Mouse (Mus musculus): ENCODE measurements around the gene Syt12. TPM values are rescaled to one million over a fixed set of nuclear protein-coding genes. Genes with fewer than 3 reads are reported as not detected.
"Not testable (repeated sequence)": the region's sequence is repeated elsewhere in the genome, so short reads cannot be mapped to it uniquely, and the experiment has no call there.

Gene Syt12
- polyA plus RNA-seq, 1 experiment from 2014 or later: 1.2 TPM

GRCm38 (mm10) chr19:4461981-4462380 lies 15.3 kb downstream of the Syt12 start:
- no peaks in the 10 kb centered on the region for H3K36me3 ChIP-seq (replicated peaks; ENCODE audit: control insufficient read depth, insufficient read depth, low read depth, low read length)
- no peak for ATAC-seq (replicated peaks; ENCODE audit: insufficient number of reproducible peaks, low FRiP score, low TSS enrichment, low read depth)
- no peak overlapping the region for H3K27ac ChIP-seq (replicated peaks; ENCODE audit: low read depth, low read length)
- H3K9me3 ChIP-seq (replicated peaks; ENCODE audit: control insufficient read depth, low read length): no peaks in the 10 kb centered on the region
- no peak overlapping the region for H3K9ac ChIP-seq (replicated peaks; ENCODE audit: low read length)
- no peak overlapping the region for H3K4me3 ChIP-seq (ENCODE audit: low read depth, low read length)
- no peak overlapping the region for H3K4me2 ChIP-seq (ENCODE audit: low read depth, low read length)
- no peak for DNase-seq (ENCODE audit: low spot score)
- H3K4me1 ChIP-seq (ENCODE audit: control insufficient read depth, insufficient read depth, low read length): no peaks in the 10 kb centered on the region
- WGBS: 91% methylated on average over 8 of the region's 8 CpGs
- no peaks in the 10 kb centered on the region for H3K27me3 ChIP-seq (ENCODE audit: control insufficient read depth, insufficient read depth, low read length)

- DNase-seq (ENCODE audit: low spot score): peak; percentile 64
- Histone ChIP-seq H3K27ac (replicated peaks; ENCODE audit: low read depth, low read length) (no peak overlapping the region), H3K9me3 (replicated peaks; ENCODE audit: control insufficient read depth, low read length) (no peaks in the 10 kb centered on the region), H3K4me3 (ENCODE audit: low read depth, low read length) (no peak overlapping the region), H3K9ac (replicated peaks; ENCODE audit: low read length) (no peak overlapping the region), H3K4me2 (ENCODE audit: low read depth, low read length) (no peak overlapping the region), H3K36me3 (replicated peaks; ENCODE audit: control insufficient read depth, insufficient read depth, low read depth, low read length) (no peaks in the 10 kb centered on the region), H3K27me3 (ENCODE audit: control insufficient read depth, insufficient read depth, low read length) (no peaks in the 10 kb centered on the region), H3K4me1 (ENCODE audit: control insufficient read depth, insufficient read depth, low read length) (0 out of 2 replicates have a peak, but pooled peaks cover 2% of the 10 kb centered on the region)
- WGBS: 15% methylated on average over 11 of the region's 11 CpGs
- ATAC-seq (replicated peaks; ENCODE audit: insufficient number of reproducible peaks, low FRiP score, low TSS enrichment, low read depth): no peak
Measured at GRCm38 (mm10) chr19:4456227-4456626, 21.0 kb downstream of the Syt12 start.

- H3K4me1 ChIP-seq (ENCODE audit: control insufficient read depth, insufficient read depth, low read length): 0 out of 2 replicates have a peak, but pooled peaks cover 2% of the 10 kb centered on the region
- no peak overlapping the region for H3K9ac ChIP-seq (replicated peaks; ENCODE audit: low read length)
- DNase-seq (ENCODE audit: low spot score) (no peak), ATAC-seq (replicated peaks; ENCODE audit: insufficient number of reproducible peaks, low FRiP score, low TSS enrichment, low read depth) (no peak)
- WGBS: 80% methylated on average over 15 of the region's 15 CpGs
- H3K27me3 ChIP-seq (ENCODE audit: control insufficient read depth, insufficient read depth, low read length): no peaks in the 10 kb centered on the region
- no peak overlapping the region for H3K4me3 ChIP-seq (ENCODE audit: low read depth, low read length)
- no peak overlapping the region for H3K27ac ChIP-seq (replicated peaks; ENCODE audit: low read depth, low read length)
- no peak overlapping the region for H3K4me2 ChIP-seq (ENCODE audit: low read depth, low read length)
- no peaks in the 10 kb centered on the region for H3K9me3 ChIP-seq (replicated peaks; ENCODE audit: control insufficient read depth, low read length)
- no peaks in the 10 kb centered on the region for H3K36me3 ChIP-seq (replicated peaks; ENCODE audit: control insufficient read depth, insufficient read depth, low read depth, low read length)
Measured at GRCm38 (mm10) chr19:4455071-4455800, 22.0 kb downstream of the Syt12 start.

- DNase-seq (ENCODE audit: low spot score) (peak; percentile 37), ATAC-seq (replicated peaks; ENCODE audit: insufficient number of reproducible peaks, low FRiP score, low TSS enrichment, low read depth) (0 out of 2 replicates have a peak, but pooled peaks have one; percentile 41)
- H3K27me3 ChIP-seq (ENCODE audit: control insufficient read depth, insufficient read depth, low read length); H3K4me1 ChIP-seq (ENCODE audit: control insufficient read depth, insufficient read depth, low read length); H3K27ac ChIP-seq (replicated peaks; ENCODE audit: low read depth, low read length); H3K4me2 ChIP-seq (ENCODE audit: low read depth, low read length); H3K9ac ChIP-seq (replicated peaks; ENCODE audit: low read length); H3K36me3 ChIP-seq (replicated peaks; ENCODE audit: control insufficient read depth, insufficient read depth, low read depth, low read length); H3K9me3 ChIP-seq (replicated peaks; ENCODE audit: control insufficient read depth, low read length); H3K4me3 ChIP-seq (ENCODE audit: low read depth, low read length): not testable (repeated sequence)
- WGBS: 16% methylated on average over 1 of the region's 1 CpGs
Measured at GRCm38 (mm10) chr19:4454040-4454439, 23.2 kb downstream of the Syt12 start.

- Histone ChIP-seq H3K4me3 (ENCODE audit: low read depth, low read length) (no peak overlapping the region), H3K27ac (replicated peaks; ENCODE audit: low read depth, low read length) (no peak overlapping the region), H3K4me2 (ENCODE audit: low read depth, low read length) (no peak overlapping the region), H3K9me3 (replicated peaks; ENCODE audit: control insufficient read depth, low read length) (no peaks in the 10 kb centered on the region), H3K27me3 (ENCODE audit: control insufficient read depth, insufficient read depth, low read length) (no peaks in the 10 kb centered on the region), H3K9ac (replicated peaks; ENCODE audit: low read length) (no peak overlapping the region), H3K4me1 (ENCODE audit: control insufficient read depth, insufficient read depth, low read length) (0 out of 2 replicates have a peak, but pooled peaks cover 2% of the 10 kb centered on the region), H3K36me3 (replicated peaks; ENCODE audit: control insufficient read depth, insufficient read depth, low read depth, low read length) (no peaks in the 10 kb centered on the region)
- ATAC-seq (replicated peaks; ENCODE audit: insufficient number of reproducible peaks, low FRiP score, low TSS enrichment, low read depth) (no peak), DNase-seq (ENCODE audit: low spot score) (no peak)
- 44% methylated on average over 4 of the region's 4 CpGs for WGBS
Measured at GRCm38 (mm10) chr19:4452525-4452924, 24.7 kb downstream of the Syt12 start.

GRCm38 (mm10) chr19:4451965-4452364 lies 25.3 kb downstream of the Syt12 start:
- H3K27me3 ChIP-seq (ENCODE audit: control insufficient read depth, insufficient read depth, low read length): no peaks in the 10 kb centered on the region
- ATAC-seq (replicated peaks; ENCODE audit: insufficient number of reproducible peaks, low FRiP score, low TSS enrichment, low read depth): no peak
- no peak overlapping the region for H3K4me2 ChIP-seq (ENCODE audit: low read depth, low read length)
- H3K4me3 ChIP-seq (ENCODE audit: low read depth, low read length): no peak overlapping the region
- no peak overlapping the region for H3K9ac ChIP-seq (replicated peaks; ENCODE audit: low read length)
- H3K36me3 ChIP-seq (replicated peaks; ENCODE audit: control insufficient read depth, insufficient read depth, low read depth, low read length): no peaks in the 10 kb centered on the region
- H3K9me3 ChIP-seq (replicated peaks; ENCODE audit: control insufficient read depth, low read length): no peaks in the 10 kb centered on the region
- no peak overlapping the region for H3K27ac ChIP-seq (replicated peaks; ENCODE audit: low read depth, low read length)
- 0 out of 2 replicates have a peak, but pooled peaks cover 2% of the 10 kb centered on the region for H3K4me1 ChIP-seq (ENCODE audit: control insufficient read depth, insufficient read depth, low read length)
- WGBS: 20% methylated on average over 5 of the region's 5 CpGs
- no peak for DNase-seq (ENCODE audit: low spot score)

- WGBS: 49% methylated on average over 8 of the region's 8 CpGs
- no peak for ATAC-seq (replicated peaks; ENCODE audit: insufficient number of reproducible peaks, low FRiP score, low TSS enrichment, low read depth)
- H3K27ac ChIP-seq (replicated peaks; ENCODE audit: low read depth, low read length): no peak overlapping the region
- H3K4me1 ChIP-seq (ENCODE audit: control insufficient read depth, insufficient read depth, low read length): 0 out of 2 replicates have a peak, but pooled peaks cover 2% of the 10 kb centered on the region
- no peak for DNase-seq (ENCODE audit: low spot score)
- H3K9ac ChIP-seq (replicated peaks; ENCODE audit: low read length): no peak overlapping the region
- no peak overlapping the region for H3K4me3 ChIP-seq (ENCODE audit: low read depth, low read length)
- H3K4me2 ChIP-seq (ENCODE audit: low read depth, low read length): no peak overlapping the region
- H3K9me3 ChIP-seq (replicated peaks; ENCODE audit: control insufficient read depth, low read length): no peaks in the 10 kb centered on the region
- H3K36me3 ChIP-seq (replicated peaks; ENCODE audit: control insufficient read depth, insufficient read depth, low read depth, low read length): no peaks in the 10 kb centered on the region
- no peaks in the 10 kb centered on the region for H3K27me3 ChIP-seq (ENCODE audit: control insufficient read depth, insufficient read depth, low read length)
Measured at GRCm38 (mm10) chr19:4451098-4451497, 26.1 kb downstream of the Syt12 start.

GRCm38 (mm10) chr19:4450666-4451065 lies 26.6 kb downstream of the Syt12 start:
- no peaks in the 10 kb centered on the region for H3K27me3 ChIP-seq (ENCODE audit: control insufficient read depth, insufficient read depth, low read length)
- no peak overlapping the region for H3K27ac ChIP-seq (replicated peaks; ENCODE audit: low read depth, low read length)
- DNase-seq (ENCODE audit: low spot score) (no peak), ATAC-seq (replicated peaks; ENCODE audit: insufficient number of reproducible peaks, low FRiP score, low TSS enrichment, low read depth) (no peak)
- no peaks in the 10 kb centered on the region for H3K36me3 ChIP-seq (replicated peaks; ENCODE audit: control insufficient read depth, insufficient read depth, low read depth, low read length)
- H3K9me3 ChIP-seq (replicated peaks; ENCODE audit: control insufficient read depth, low read length): no peaks in the 10 kb centered on the region
- no peak overlapping the region for H3K4me2 ChIP-seq (ENCODE audit: low read depth, low read length)
- no peak overlapping the region for H3K4me3 ChIP-seq (ENCODE audit: low read depth, low read length)
- no peak overlapping the region for H3K9ac ChIP-seq (replicated peaks; ENCODE audit: low read length)
- 65% methylated on average over 5 of the region's 5 CpGs for WGBS
- H3K4me1 ChIP-seq (ENCODE audit: control insufficient read depth, insufficient read depth, low read length): 0 out of 2 replicates have a peak, but pooled peaks cover 2% of the 10 kb centered on the region

All from embryonic facial prominence, embryonic 11.5 days (tissue).